Mouse (Mus musculus) liver, embryonic 14.5 days (tissue): ENCODE measurements around the gene Tmed2. TPM values are rescaled to one million over a fixed set of nuclear protein-coding genes. Genes with fewer than 3 reads are reported as not detected.

Experiments
- ATAC-seq: fragments of 200-750 bp; cut with Nextera tagmentation; 2 replicates; pipeline ENCODE4 v1.8.0; 2017; ENCODE audit warnings: moderate number of reproducible peaks, mild to moderate bottlenecking, moderate library complexity; ENCODE audit not compliant: insufficient read depth
- DNase-seq, 3 experiments: peaks; one replicate each; pipeline ENCODE4 v3.0.0-alpha.2; 2012 to 2013; ENCODE audit warnings: low read depth in 3 of 3, low spot score in 3 of 3
- H3K27ac ChIP-seq: fragments of 300-500 bp; sonication (generic); 2 replicates; pipeline ENCODE4 v1.5.1; 2014; ENCODE audit warnings: moderate library complexity, mild to moderate bottlenecking, control low read depth, inconsistent platforms
- H3K27me3 ChIP-seq: fragments of 300-500 bp; sonication (generic); 2 replicates; pipeline ENCODE4 v1.6.1; 2014; ENCODE audit warnings: mild to moderate bottlenecking, low read length, moderate library complexity; ENCODE audit not compliant: control insufficient read depth, insufficient read depth
- H3K36me3 ChIP-seq: fragments of 300-500 bp; sonication (generic); replicated peaks from 2 replicates; pipeline ENCODE4 v1.6.1; 2014; ENCODE audit warnings: low read depth; ENCODE audit not compliant: control insufficient read depth, insufficient read depth
- H3K4me1 ChIP-seq, 2 experiments: fragments of 200-500 bp in 1 of 2; fragments of 300-500 bp in 1 of 2; sonication (generic) in 1 of 2; replicated peaks; 2 replicates each; pipeline ENCODE4 v1.6.1; 2012 to 2014; ENCODE audit warnings: antibody characterized with exemption in 1 of 2, inconsistent platforms in 1 of 2, low read length in 1 of 2; ENCODE audit not compliant: control insufficient read depth in 2 of 2, insufficient read depth in 2 of 2
- H3K4me2 ChIP-seq: fragments of 300-500 bp; sonication (generic); 2 replicates; pipeline ENCODE4 v1.6.1; 2014; ENCODE audit warnings: low read depth, mild to moderate bottlenecking, control low read depth, moderate library complexity
- H3K4me3 ChIP-seq, 2 experiments: fragments of 200-500 bp in 1 of 2; fragments of 300-500 bp in 1 of 2; sonication (generic) in 1 of 2; 2 replicates each; pipeline ENCODE4 v1.5.1; 2012 to 2014; ENCODE audit warnings: low read depth in 2 of 2, low read length in 2 of 2, mild to moderate bottlenecking in 2 of 2, control low read depth in 1 of 2, inconsistent platforms in 1 of 2, moderate library complexity in 1 of 2; ENCODE audit not compliant: insufficient read depth in 1 of 2
- H3K9ac ChIP-seq: fragments of 300-500 bp; sonication (generic); replicated peaks from 2 replicates; pipeline ENCODE4 v1.6.1; 2014; ENCODE audit warnings: mild to moderate bottlenecking, control low read depth, moderate library complexity
- H3K9me3 ChIP-seq: fragments of 300-500 bp; sonication (generic); 2 replicates; pipeline ENCODE4 v1.6.1; 2016; ENCODE audit warnings: low read length, mixed read lengths; ENCODE audit not compliant: control insufficient read depth
- CTCF ChIP-seq: IDR thresholded peaks from 2 replicates; pipeline ENCODE4 v1.5.1; 2016; ENCODE audit warnings: antibody characterized with exemption, low read depth, control low read depth
- EP300 ChIP-seq: IDR thresholded peaks from 2 replicates; pipeline ENCODE4 v1.6.1; 2016; ENCODE audit warnings: antibody characterized with exemption, low read depth
- WGBS: fragments of 180-500 bp; shearing (Covaris S2); extraction: QIAGEN DNeasy Blood & Tissue Kit; methylation state at CpG from one replicate; pipeline ENCODE4 v1.1.7; 2014; ENCODE audit not compliant: insufficient replicate concordance; 5-methylcytosine and 5-hydroxymethylcytosine counted together
- polyA plus RNA-seq, 2 experiments: library from polyadenylated mRNA; depleted of rRNA in 1 of 2; stranded (reverse) in 1 of 2; unstranded in 1 of 2; fragments of >200 nt; fragmentation: Nextera tagmentation in 1 of 2; extraction: Ambion mirVana in 1 of 2; gene quantifications; 2 replicates each; pipeline versions ENCODE4 v1.2.1 to v1.2.3; 2012 to 2014

The Tmed2 gene
- polyA plus RNA-seq, 2 experiments, result 99.9 to 328 TPM

- Histone ChIP-seq H3K9ac (peak overlapping the region; percentile 69), H3K27ac (no peak overlapping the region), H3K36me3 (peaks cover 20% of the 10 kb centered on the region), H3K27me3 (no peaks in the 10 kb centered on the region), H3K4me2 (peak overlapping the region; percentile 75), H3K9me3 (no peaks in the 10 kb centered on the region), H3K4me1 (peaks cover 7 to 10% of the 10 kb centered on the region in 2 experiments; a peak in 3 of 4 replicates), H3K4me3 (peak overlapping the region; percentile 72 to 91)
- DNase-seq (no peak), ATAC-seq (no peak)
- WGBS, result 62% methylated on average over 6 of the region's 6 CpGs
- TF ChIP-seq EP300 (no peak), CTCF (no peak)
Observed at GRCm38 (mm10) chr5:124553607-124554006, 13.1 kb downstream of the Tmed2 start.

- H3K4me1 ChIP-seq, result peaks cover 7 to 10% of the 10 kb centered on the region in 2 experiments; a peak in 3 of 4 replicates
- H3K27me3 ChIP-seq, result no peaks in the 10 kb centered on the region
- H3K36me3 ChIP-seq, result peaks cover 27% of the 10 kb centered on the region
- H3K4me3 ChIP-seq, result no peak overlapping the region
- H3K4me2 ChIP-seq, result no peak overlapping the region
- DNase-seq (no peak), ATAC-seq (no peak)
- no peak for TF ChIP-seq EP300
- TF ChIP-seq CTCF, result peak; percentile 40
- no peak overlapping the region for H3K27ac ChIP-seq
- no peak overlapping the region for H3K9ac ChIP-seq
- WGBS, result 63% methylated on average over 1 of the region's 1 CpGs
- no peaks in the 10 kb centered on the region for H3K9me3 ChIP-seq
Observed at GRCm38 (mm10) chr5:124555145-124555544, 14.7 kb downstream of the Tmed2 start.

GRCm38 (mm10) chr5:124571068-124571467 is 30.6 kb downstream of the Tmed2 start:
- Histone ChIP-seq H3K4me3 (no peak overlapping the region), H3K27me3 (no peaks in the 10 kb centered on the region), H3K9ac (no peak overlapping the region), H3K27ac (no peak overlapping the region), H3K9me3 (no peaks in the 10 kb centered on the region), H3K36me3 (peaks cover 68% of the 10 kb centered on the region), H3K4me1 (no peaks in the 10 kb centered on the region), H3K4me2 (no peak overlapping the region)
- TF ChIP-seq EP300, result no peak
- TF ChIP-seq CTCF, result no peak
- whole genome bisulfite sequencing, result 83% methylated on average over 12 of the region's 12 CpGs
- DNase-seq, result no peak
- no peak for ATAC-seq

GRCm38 (mm10) chr5:124575467-124575866 is 35.0 kb downstream of the Tmed2 start:
- no peaks in the 10 kb centered on the region for H3K9me3 ChIP-seq
- peaks cover 43% of the 10 kb centered on the region for H3K36me3 ChIP-seq
- H3K4me1 ChIP-seq, result peaks cover 11 to 15% of the 10 kb centered on the region in 2 experiments
- TF ChIP-seq CTCF (no peak), EP300 (no peak)
- ATAC-seq (no peak), DNase-seq (no peak)
- no peak overlapping the region for H3K9ac ChIP-seq
- H3K27me3 ChIP-seq, result no peaks in the 10 kb centered on the region
- H3K4me3 ChIP-seq, result no peak overlapping the region
- H3K27ac ChIP-seq, result no peak overlapping the region
- H3K4me2 ChIP-seq, result no peak overlapping the region
- WGBS, result 80% methylated on average over 7 of the region's 7 CpGs

- Histone ChIP-seq H3K9ac (peak within 1 kb of the TSS; percentile 82), H3K27ac (no peak within 1 kb of the TSS; the same call in none of the 2 replicates), H3K4me3 (peak within 1 kb of the TSS; percentile 75 to 93), H3K9me3 (no peaks in the 10 kb centered on the region), H3K4me2 (peak within 1 kb of the TSS; percentile 94), H3K36me3 (peaks cover 17% of the 10 kb centered on the region), H3K27me3 (no peaks in the 10 kb centered on the region), H3K4me1 (peaks cover 11 to 15% of the 10 kb centered on the region in 2 experiments)
- WGBS, result under 1% methylated on average over 51 of the region's 51 CpGs
- ATAC-seq (peak; percentile 89), DNase-seq (peak; percentile 84 to 88 (median 87))
- TF ChIP-seq CTCF, result peak; percentile 18; the same call in 1 of the 2 replicates
- TF ChIP-seq EP300, result no peak
Observed at GRCm38 (mm10) chr5:124578633-124579317, 38.3 kb downstream of the Tmed2 start, which contains the start of the genes Eif2b1 and Gtf2h3. Eif2b1 (minus strand) TSS chr5:124579131. Gtf2h3 (plus strand) TSS chr5:124579140.
